Mouse (Mus musculus) C2C12 (cell line): ENCODE data around the gene Ptma.

Experiments
- CTCF ChIP-seq: IDR thresholded peaks from one replicate; pipeline ENCODE4 v1.5.1; 2011; ENCODE audit not compliant: control insufficient read depth, insufficient read depth, insufficient read length
- MAX ChIP-seq: IDR thresholded peaks from one replicate; pipeline ENCODE4 v1.6.1; 2011; ENCODE audit warnings: mild to moderate bottlenecking, control low read depth
- MYOG ChIP-seq: IDR thresholded peaks from one replicate; pipeline ENCODE4 v1.6.1; 2011; ENCODE audit not compliant: control insufficient read depth, insufficient read length; ENCODE audit errors: extremely low read depth

DNA sequence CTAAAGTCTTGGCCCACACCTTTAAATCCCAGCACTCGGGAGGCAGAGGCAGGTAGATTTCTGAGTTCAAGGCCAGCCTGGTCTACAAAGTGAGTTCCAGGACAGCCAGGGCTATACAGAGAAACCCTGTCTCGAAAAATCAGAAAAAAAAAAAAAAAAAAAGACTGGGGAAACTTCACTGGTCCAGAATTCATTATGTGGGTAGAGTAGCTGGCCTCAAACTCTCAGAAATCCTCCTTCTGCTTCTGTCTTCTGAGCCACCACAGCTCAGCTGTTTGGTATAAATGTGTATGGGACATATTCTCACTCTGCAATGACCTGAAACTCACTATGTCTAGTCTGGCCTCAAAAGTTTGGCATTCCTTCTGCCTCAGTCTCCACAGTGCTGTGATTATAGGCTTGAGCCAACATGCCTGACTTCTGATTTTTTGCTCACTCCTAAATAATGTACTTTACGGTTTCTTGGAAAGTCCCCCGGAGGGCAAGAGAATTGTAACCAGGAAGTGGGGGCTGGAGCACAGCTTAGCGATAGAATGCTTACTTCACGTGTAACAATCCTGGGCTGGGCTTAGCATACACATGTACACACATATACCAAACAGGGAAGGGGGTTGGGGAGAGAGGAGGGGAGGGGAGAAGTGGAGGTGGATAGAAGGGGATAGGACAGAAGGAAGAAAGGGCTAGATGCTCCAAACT, 10.7 kb upstream of the Ptma start:
- TF ChIP-seq CTCF = no peak
- no peak for TF ChIP-seq MAX
- TF ChIP-seq MYOG = no peak
